Mouse (Mus musculus) stomach, postnatal 0 days (tissue): ENCODE data around the gene Snapc5. TPM values are rescaled to one million over a fixed set of nuclear protein-coding genes. Genes with fewer than 3 reads are reported as not detected.

Source experiments
- ATAC-seq: fragments of 200-750 bp; cut with Nextera tagmentation; 2 replicates; pipeline ENCODE4 v1.8.0; 2017; ENCODE audit not compliant: low FRiP score, low TSS enrichment
- DNase-seq: peaks from one replicate; pipeline ENCODE4 v3.0.0-alpha.2; 2016; ENCODE audit warnings: low spot score
- H3K27ac ChIP-seq: fragments of 300-500 bp; sonication (generic); replicated peaks from 2 replicates; pipeline ENCODE4 v1.5.1; 2014; ENCODE audit warnings: mild to moderate bottlenecking, control low read depth
- H3K27me3 ChIP-seq: fragments of 300-500 bp; sonication (generic); 2 replicates; pipeline ENCODE4 v1.6.1; 2014; ENCODE audit warnings: low read length; ENCODE audit not compliant: control insufficient read depth, insufficient read depth
- H3K36me3 ChIP-seq: fragments of 300-500 bp; sonication (generic); 2 replicates; pipeline ENCODE4 v1.6.1; 2014; ENCODE audit warnings: low read length, mixed read lengths; ENCODE audit not compliant: control insufficient read depth, insufficient read depth
- H3K4me1 ChIP-seq: fragments of 300-500 bp; sonication (generic); replicated peaks from 2 replicates; pipeline ENCODE4 v1.6.1; 2014; ENCODE audit warnings: antibody characterized with exemption; ENCODE audit not compliant: control insufficient read depth, insufficient read depth
- H3K4me2 ChIP-seq: fragments of 300-500 bp; sonication (generic); replicated peaks from 2 replicates; pipeline ENCODE4 v1.6.1; 2014; ENCODE audit warnings: low read depth, mild to moderate bottlenecking, control low read depth, moderate library complexity
- H3K4me3 ChIP-seq: fragments of 300-500 bp; sonication (generic); 2 replicates; pipeline ENCODE4 v1.5.1; 2014; ENCODE audit warnings: low read depth, low read length, control low read depth
- H3K9ac ChIP-seq: fragments of 300-500 bp; sonication (generic); 2 replicates; pipeline ENCODE4 v1.6.1; 2014; ENCODE audit warnings: mild to moderate bottlenecking, low read length, control low read depth, mixed read lengths
- H3K9me3 ChIP-seq: fragments of 300-500 bp; sonication (generic); 2 replicates; pipeline ENCODE4 v1.6.1; 2016; ENCODE audit warnings: low read length; ENCODE audit not compliant: control insufficient read depth
- CTCF ChIP-seq: IDR thresholded peaks from 2 replicates; pipeline ENCODE4 v1.5.1; 2016; ENCODE audit warnings: antibody characterized with exemption, low read depth, mild to moderate bottlenecking, moderate library complexity
- EP300 ChIP-seq: optimal IDR thresholded peaks from 2 replicates; pipeline ENCODE3; 2016; ENCODE audit warnings: antibody characterized with exemption
- WGBS: fragments of 180-500 bp; shearing (Covaris S2); extraction: QIAGEN DNeasy Blood & Tissue Kit; methylation state at CpG from one replicate; pipeline ENCODE4 v1.1.7; 2014; 5-methylcytosine and 5-hydroxymethylcytosine counted together
- polyA plus RNA-seq: library from polyadenylated mRNA; unstranded; fragments of >200 nt; fragmentation: Nextera tagmentation; extraction: Ambion mirVana; gene quantifications from 2 replicates; pipeline ENCODE4 v1.2.1, GENCODE M21; 2015

The Snapc5 gene
- polyA plus RNA-seq, 1 experiment from 2014 or later, result 31.8 TPM

DNA sequence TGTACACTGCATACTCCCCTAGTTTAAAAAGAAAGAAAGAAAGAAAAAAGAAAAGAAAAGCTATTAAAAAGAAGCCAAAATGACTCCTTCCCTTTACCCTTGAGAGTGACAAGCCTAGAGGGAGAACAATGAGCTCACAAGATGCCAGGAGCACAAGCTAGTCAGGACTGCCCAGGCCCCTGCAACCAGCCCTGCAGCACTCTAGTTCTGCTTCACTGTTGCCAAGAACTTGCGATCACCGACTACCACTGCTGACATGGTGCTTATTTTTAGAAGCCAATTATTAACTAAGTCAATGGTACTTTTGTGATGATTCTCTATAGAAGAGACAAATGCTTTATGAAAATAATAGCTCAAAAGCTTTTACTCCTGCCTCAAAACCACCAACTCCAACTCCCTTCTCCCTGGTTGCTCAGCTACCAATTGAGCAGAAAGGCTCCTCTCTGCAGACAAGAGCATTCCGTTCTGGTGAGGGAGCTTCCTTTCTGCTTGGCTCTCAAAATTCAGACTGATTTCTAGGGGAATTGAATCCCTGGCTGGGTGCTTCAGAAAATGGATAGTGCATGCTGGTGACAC lies 28.5 kb downstream of the Snapc5 start:
- WGBS, result 61% methylated on average over 3 of the region's 3 CpGs
- TF ChIP-seq CTCF, result no peak
- TF ChIP-seq EP300, result no peak
- no peak for DNase-seq
- H3K27me3 ChIP-seq, result no peaks in the 10 kb centered on the region
- ATAC-seq, result no peak
- no peak overlapping the region for H3K4me2 ChIP-seq
- H3K9ac ChIP-seq, result no peak overlapping the region
- no peaks in the 10 kb centered on the region for H3K9me3 ChIP-seq
- H3K27ac ChIP-seq, result no peak overlapping the region
- no peak overlapping the region for H3K4me3 ChIP-seq
- H3K36me3 ChIP-seq, result peaks cover 3% of the 10 kb centered on the region; the same call in 1 of the 2 replicates
- no peaks in the 10 kb centered on the region for H3K4me1 ChIP-seq

DNA sequence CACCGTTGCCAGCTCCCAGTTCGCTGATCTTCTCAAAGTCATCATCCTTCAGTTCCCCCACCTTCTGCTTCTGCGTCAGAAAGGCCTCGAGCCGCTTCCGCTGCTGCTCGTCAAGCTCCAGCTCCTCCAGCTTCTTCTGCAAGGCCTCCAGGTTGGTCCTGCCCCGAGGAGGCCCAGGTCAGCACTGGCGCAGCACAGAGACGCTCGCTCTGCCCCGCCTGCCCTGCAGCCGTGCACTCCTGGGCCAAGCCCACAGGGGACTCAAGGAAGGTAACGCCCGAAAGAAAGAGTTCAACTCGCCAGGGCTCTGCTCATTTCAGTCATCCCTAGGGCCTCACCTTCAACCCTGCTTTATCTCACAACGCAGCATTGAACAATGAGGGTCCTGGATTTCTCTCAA lies 35.4 kb downstream of the Snapc5 start:
- TF ChIP-seq EP300, result no peak
- TF ChIP-seq CTCF, result no peak
- peak overlapping the region; percentile 58; the same call in 1 of the 2 replicates for H3K27ac ChIP-seq
- ATAC-seq, result peak; percentile 68
- H3K27me3 ChIP-seq, result no peaks in the 10 kb centered on the region
- DNase-seq, result peak; percentile 64
- no peak overlapping the region for H3K9ac ChIP-seq
- 66% methylated on average over 17 of the region's 17 CpGs for WGBS
- H3K4me1 ChIP-seq, result 0 out of 2 replicates have a peak, but pooled peaks cover 4% of the 10 kb centered on the region
- no peak overlapping the region for H3K4me2 ChIP-seq
- no peak overlapping the region for H3K4me3 ChIP-seq
- H3K36me3 ChIP-seq, result no peaks in the 10 kb centered on the region
- H3K9me3 ChIP-seq, result no peaks in the 10 kb centered on the region

DNA sequence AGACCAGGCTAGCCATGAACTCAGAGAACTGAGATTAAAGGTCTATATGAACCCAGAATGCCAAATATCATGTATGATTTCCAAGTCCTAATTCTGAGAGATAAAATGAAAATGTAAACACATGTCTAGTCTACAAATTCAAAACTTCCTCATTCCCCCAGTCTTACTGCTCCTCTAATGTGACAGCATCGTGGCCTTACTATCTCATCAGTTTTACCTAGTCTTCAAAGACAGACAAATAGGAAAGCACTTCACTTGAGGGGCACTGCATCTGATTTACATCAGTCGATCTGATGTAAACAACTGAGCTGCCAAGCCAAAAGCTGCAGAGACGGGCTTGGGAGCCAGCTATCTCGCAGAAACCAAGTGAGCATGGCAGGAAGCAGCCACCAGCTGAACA lies 37.0 kb downstream of the Snapc5 start:
- Histone ChIP-seq H3K27me3 (no peaks in the 10 kb centered on the region), H3K27ac (peak overlapping the region; percentile 59; the same call in 1 of the 2 replicates), H3K36me3 (no peaks in the 10 kb centered on the region; the same call in 1 of the 2 replicates), H3K4me2 (no peak overlapping the region), H3K9ac (no peak overlapping the region), H3K4me3 (no peak overlapping the region), H3K4me1 (0 out of 2 replicates have a peak, but pooled peaks cover 4% of the 10 kb centered on the region), H3K9me3 (no peaks in the 10 kb centered on the region)
- DNase-seq (no peak), ATAC-seq (no peak)
- 44% methylated on average over 4 of the region's 4 CpGs for WGBS
- TF ChIP-seq EP300 (no peak), CTCF (no peak)

DNA sequence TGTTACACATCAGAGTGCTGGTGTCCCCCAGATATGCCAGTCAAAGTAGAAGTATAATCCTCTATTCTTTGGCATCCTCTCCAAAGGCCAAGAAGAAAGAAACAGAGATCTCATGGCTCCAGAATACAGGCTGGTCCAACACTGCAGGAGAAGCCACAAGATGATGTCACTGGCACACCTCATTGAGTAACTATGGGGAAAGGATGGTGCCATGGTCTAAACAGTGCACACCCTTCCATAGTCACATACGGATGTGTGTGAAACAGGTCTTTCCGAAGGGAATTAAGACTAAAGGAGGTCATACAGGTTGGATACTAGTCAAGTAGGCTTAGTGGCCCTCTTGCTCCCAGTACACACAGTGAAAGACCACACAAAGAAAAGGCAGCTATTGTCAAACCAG lies 37.6 kb downstream of the Snapc5 start:
- peak overlapping the region; percentile 59 for H3K27ac ChIP-seq
- H3K9ac ChIP-seq, result no peak overlapping the region
- no peaks in the 10 kb centered on the region for H3K9me3 ChIP-seq
- peak; percentile 33 for DNase-seq
- 0 out of 2 replicates have a peak, but pooled peaks cover 4% of the 10 kb centered on the region for H3K4me1 ChIP-seq
- no peaks in the 10 kb centered on the region; the same call in 1 of the 2 replicates for H3K36me3 ChIP-seq
- H3K27me3 ChIP-seq, result no peaks in the 10 kb centered on the region
- H3K4me3 ChIP-seq, result no peak overlapping the region
- WGBS, result 75% methylated on average over 2 of the region's 2 CpGs
- peak; percentile 85 for ATAC-seq
- H3K4me2 ChIP-seq, result no peak overlapping the region
- TF ChIP-seq EP300 (no peak), CTCF (no peak)

DNA sequence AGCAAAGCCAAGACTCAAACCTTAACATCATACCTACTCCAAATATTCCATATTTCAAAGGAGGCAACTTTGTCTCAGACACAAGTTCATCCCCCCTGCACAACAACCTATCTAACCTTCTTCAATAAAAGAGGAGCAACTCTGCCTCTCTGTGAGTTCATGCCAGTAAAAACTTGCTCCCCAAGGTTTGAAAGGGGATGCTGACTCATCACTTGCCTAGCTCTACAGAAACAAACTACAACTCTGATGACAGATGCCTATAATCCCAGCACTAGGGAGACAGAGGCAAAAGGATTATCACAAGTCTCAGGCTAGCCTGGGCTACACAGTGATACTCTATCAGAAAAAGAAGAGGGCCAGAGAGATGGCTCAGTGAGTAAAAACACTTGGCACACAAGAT lies 38.8 kb downstream of the Snapc5 start:
- H3K4me3 ChIP-seq, result no peak overlapping the region
- H3K27me3 ChIP-seq, result no peaks in the 10 kb centered on the region
- H3K9ac ChIP-seq, result no peak overlapping the region
- H3K9me3 ChIP-seq, result no peaks in the 10 kb centered on the region
- TF ChIP-seq EP300, result no peak
- TF ChIP-seq CTCF, result no peak
- 0 out of 2 replicates have a peak, but pooled peaks cover 4% of the 10 kb centered on the region for H3K4me1 ChIP-seq
- peak overlapping the region; percentile 59 for H3K27ac ChIP-seq
- DNase-seq (no peak), ATAC-seq (no peak)
- no peak overlapping the region for H3K4me2 ChIP-seq
- H3K36me3 ChIP-seq, result no peaks in the 10 kb centered on the region; the same call in 1 of the 2 replicates

DNA sequence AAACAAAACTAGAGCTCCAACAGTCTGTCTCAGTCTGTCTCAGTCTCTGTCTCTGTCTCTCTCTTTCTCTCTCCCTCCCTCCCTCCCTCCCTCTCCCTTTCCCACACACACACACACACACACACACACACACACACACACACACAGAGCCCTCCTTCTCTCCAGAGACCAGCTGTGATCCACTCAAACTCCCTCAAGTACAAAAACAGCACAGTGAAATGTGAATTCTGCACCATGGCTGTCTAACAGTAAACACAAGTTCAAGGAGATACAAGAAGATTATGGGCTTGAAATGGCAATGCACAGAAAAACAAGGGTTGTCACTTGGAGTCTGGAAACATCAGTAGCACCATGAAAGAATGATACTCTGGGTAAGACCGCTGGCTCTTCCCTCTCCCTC lies 40.2 kb downstream of the Snapc5 start:
- no peak for ATAC-seq
- Histone ChIP-seq H3K27ac (no peak overlapping the region), H3K4me3 (no peak overlapping the region), H3K4me2 (no peak overlapping the region), H3K36me3 (no peaks in the 10 kb centered on the region; the same call in 1 of the 2 replicates), H3K9ac (no peak overlapping the region), H3K27me3 (no peaks in the 10 kb centered on the region), H3K9me3 (no peaks in the 10 kb centered on the region), H3K4me1 (0 out of 2 replicates have a peak, but pooled peaks cover 4% of the 10 kb centered on the region)
- no peak for DNase-seq
- no peak for TF ChIP-seq CTCF
- no peak for TF ChIP-seq EP300
- 74% methylated on average over 1 of the region's 1 CpGs for WGBS
